Mouse (Mus musculus): ENCODE measurements at regions not wholly inside any gene's neighbourhood (a gene's known extent, or its start where the extent isn't known, plus 50 kb on each side); places are given as distances from the start of the nearest gene placed in this dataset. TPM values are rescaled to one million over a fixed set of nuclear protein-coding genes. Genes with fewer than 3 reads are reported as not detected.

GRCm38 (mm10) chr2:159763115-159763514 is 570.8 kb downstream of the Gm826 start:
- Histone ChIP-seq H3K27ac (ENCODE audit: low read length) (no peak overlapping the region), H3K9me3 (ENCODE audit: control insufficient read depth, low read depth, low read length) (no peaks in the 10 kb centered on the region), H3K4me3 (ENCODE audit: low read depth, low read length) (no peak overlapping the region), H3K27me3 (ENCODE audit: control insufficient read depth, insufficient read depth, low read length) (no peaks in the 10 kb centered on the region), H3K4me1 (ENCODE audit: control insufficient read depth, insufficient read depth, low read length) (no peaks in the 10 kb centered on the region), H3K36me3 (ENCODE audit: control insufficient read depth, insufficient read depth, low read length) (no peaks in the 10 kb centered on the region), H3K4me2 (replicated peaks; ENCODE audit: low read depth, low read length) (no peak overlapping the region), H3K9ac (replicated peaks; ENCODE audit: low read depth, low read length) (no peak overlapping the region)
- 22% methylated on average over 6 of the region's 6 CpGs for WGBS
- ATAC-seq (ENCODE audit: insufficient number of reproducible peaks, insufficient read depth, low FRiP score, low read depth), result peak; percentile 90

Small RNAs in the stretch of these regions (microRNA-seq; reads per million reads assigned to microRNA genes)
- gene Gm44319, result not detected

Data from stomach, embryonic 14.5 days (tissue).